Mouse (Mus musculus) erythroblast, adult 5-6 weeks (primary cell): Measurements from ENCODE around the gene Ptgds. TPM values are rescaled to one million over a fixed set of nuclear protein-coding genes. Genes with fewer than 3 reads are reported as not detected.

ENCODE experiments used
- ATAC-seq: replicated peaks from 2 replicates; pipeline ENCODE4 v1.8.0; 2016; ENCODE audit warnings: moderate number of reproducible peaks, mild to moderate bottlenecking, moderate TSS enrichment, inconsistent platforms; ENCODE audit not compliant: poor library complexity, low FRiP score, severe bottlenecking
- total RNA-seq, 2 experiments: library from RNA; stranded (forward) in 1 of 2; stranded (reverse) in 1 of 2; fragments of 150-400 nt in 1 of 2; fragments of 200-764, 138-1000 nt in 1 of 2; gene quantifications; 2 replicates each; pipeline versions ENCODE4 v1.2.3 to v1.2.4; 2015 to 2017; ENCODE audit warnings: low replicate concordance in 2 of 2

The Ptgds gene
- total RNA-seq, 2 experiments from 2014 or later, result not detected

DNA sequence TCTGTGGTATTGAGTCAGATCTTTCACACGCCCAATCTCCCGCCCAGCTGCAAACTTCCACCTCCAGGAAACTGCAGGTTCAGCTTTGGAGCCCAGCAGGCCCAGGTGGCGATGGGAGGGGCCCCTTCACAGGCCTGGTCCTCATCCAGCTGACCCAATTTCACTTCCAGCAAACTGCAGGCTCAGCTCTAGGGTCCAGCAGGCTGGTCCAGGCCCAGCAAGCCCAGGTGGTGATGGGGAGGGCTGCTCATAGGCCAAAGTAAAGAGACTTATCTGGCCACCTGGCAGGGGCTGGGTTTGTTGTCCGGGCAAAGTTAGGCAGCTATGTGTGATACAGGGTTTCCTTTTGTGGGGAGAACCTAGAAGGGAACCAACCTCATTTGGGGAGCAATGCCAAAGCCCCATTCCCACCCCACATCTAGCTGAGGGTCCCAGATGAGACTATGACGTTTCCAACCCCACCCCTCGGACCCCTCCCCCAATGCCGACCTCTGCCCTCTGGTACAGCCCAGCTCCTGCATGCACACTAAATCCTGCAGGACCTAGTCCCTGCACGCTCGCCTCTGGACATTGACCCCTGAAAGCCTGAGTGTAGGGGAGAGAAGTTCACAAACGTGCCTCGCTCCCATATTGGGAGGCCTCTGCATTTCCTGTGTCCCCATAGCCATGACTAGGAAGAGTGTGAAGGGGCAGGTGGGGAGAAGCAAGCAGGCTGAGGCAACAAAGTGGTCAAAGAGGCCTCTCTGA is 15.2 kb upstream of the Ptgds start:
- no peak for ATAC-seq

DNA sequence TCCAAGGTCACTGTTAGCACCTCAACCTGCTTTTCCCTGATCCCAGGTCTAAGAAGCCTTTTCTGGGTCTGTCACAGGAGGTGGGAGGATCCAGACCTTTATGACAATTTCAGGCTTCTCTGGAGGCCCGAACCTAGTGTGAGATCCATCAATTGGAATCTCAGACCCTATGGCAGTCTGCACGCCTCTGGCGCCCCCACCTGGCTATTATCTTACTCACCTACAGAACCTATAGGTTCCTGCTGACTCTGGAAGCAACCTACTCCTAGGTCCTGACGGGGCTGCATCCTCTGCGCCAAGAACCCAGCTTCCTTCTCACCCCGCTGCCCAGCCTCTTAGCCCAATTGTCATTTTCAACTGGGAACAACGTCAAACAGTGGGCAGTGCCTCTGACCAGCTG is 13.1 kb upstream of the Ptgds start:
- no peak for ATAC-seq

DNA sequence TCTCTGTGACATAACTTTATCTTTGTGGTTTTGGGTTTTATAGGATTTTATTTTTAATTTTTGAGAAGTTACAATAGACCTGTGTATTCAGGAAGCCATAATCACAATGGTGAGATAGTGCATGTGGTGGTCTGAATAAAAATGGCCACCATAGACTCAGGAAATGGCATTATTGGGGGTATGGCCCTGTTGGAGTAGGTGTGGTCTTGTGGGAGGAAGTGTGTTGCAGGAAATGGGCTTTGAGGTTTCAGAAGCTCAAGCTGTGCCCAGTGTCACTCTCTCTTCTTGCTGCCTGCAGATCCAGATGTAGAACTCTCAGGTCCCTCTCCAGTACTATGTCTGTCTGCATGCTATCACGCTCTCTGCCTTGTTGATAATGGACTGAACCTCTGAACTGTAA is 10.7 kb upstream of the Ptgds start:
- ATAC-seq, result no peak

DNA sequence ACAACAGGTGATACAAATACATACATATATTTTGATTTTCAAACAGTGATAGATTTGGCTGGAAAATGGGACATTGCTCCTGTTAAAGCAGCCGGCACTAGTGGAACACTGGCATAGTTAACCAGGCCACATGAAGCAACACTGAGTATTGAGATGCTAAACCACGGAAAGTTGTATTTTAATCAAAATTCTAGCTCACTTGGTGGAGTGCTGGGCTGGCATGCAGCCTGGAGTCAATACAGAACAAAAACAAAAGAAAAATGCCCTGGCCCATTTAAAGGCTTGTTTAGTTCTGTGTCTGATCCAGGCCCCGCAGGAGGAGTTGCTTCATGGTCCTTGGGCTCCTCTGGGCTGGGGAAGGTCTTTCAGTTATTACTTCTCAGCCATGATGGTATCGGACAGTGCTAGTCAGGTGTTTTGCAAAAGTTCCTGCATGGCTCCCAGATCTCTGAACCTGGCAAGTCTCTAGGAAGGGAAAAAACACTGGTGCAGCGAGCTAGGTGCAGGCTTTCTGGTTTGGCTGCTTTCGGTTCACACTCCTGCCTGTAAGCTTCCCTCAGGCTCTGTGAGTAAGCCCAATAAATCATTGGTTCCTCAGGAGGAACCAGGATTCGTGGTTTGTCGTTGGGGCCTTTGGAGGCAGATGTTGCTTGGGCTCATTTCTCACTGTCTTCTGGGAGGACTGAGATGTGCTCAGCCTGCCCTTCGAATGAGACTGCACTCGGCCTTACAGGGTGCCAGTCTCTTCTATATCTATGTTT is 9.9 kb upstream of the Ptgds start:
- ATAC-seq, result no peak

DNA sequence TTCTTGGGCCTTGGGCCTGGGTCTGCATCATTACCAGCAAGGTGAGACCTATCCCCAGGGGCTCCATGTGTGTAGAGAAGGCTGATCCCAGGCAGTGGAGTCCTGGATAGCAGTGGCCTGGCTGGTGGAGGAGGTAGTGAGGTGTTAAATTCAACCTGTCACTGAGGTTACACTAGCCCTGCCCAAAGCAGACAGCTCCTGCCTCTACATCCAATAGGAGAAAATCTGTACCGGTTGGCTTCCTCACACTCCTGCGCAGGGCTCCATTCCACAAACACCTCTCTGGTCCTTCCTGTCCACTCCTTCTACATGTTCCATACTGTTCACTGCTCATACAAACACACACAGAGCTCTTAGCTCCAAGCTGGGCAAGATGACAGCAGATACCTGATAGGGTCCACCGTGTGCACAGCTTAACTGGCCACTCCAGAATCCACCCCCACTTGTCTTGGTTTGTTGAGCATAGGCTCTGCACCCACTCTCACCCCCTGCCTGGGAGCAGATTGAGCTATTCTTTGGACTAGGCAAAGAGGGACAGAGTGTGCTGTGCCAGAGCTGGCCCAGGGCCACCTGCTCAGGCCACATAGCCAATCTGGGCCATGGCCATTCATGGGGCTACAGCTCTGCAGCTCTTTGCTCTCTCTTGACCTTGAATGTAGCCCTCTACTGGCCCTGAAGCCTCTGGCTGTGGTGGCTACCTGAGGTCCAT is 8.3 kb upstream of the Ptgds start:
- ATAC-seq, result no peak

DNA sequence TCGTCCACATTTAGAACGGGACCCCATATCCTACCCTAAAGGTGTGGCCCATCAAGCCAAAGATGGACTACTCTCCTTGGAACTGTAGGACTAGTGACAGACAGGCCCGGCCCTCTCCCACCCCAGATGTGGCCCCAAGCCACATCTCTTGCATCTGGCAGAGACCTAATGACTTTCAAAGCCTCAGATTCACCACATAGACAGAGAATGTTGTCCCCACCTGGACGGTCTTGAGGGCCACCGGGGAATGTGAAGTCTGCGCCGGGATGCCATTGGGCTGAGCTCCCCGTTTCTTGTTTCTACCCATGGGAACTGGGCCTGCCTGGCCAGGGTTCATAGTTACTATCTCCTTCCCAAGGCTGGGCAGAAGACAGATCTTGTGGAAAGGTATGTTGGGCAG is 7.7 kb upstream of the Ptgds start:
- ATAC-seq, result no peak

DNA sequence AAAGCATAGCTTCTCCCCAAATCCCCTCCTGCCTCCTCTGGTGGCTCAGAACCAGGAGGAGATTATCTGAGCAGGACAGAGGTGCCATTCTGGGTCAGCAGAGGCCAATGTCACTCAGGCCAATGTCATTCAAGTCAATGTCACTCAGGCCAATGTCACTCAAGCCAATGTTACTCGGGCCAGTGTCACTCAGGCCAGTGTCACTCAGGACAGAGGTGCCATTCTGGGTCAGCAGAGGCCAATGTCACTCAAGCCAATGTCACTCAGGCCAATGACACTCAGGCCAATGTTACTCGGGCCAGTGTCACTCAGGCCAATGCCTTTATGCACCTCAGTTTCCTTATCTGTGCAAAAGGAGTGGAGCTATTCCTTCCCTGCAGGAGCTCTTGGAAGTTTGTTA is 2.7 kb upstream of the Ptgds start:
- ATAC-seq, result no peak

DNA sequence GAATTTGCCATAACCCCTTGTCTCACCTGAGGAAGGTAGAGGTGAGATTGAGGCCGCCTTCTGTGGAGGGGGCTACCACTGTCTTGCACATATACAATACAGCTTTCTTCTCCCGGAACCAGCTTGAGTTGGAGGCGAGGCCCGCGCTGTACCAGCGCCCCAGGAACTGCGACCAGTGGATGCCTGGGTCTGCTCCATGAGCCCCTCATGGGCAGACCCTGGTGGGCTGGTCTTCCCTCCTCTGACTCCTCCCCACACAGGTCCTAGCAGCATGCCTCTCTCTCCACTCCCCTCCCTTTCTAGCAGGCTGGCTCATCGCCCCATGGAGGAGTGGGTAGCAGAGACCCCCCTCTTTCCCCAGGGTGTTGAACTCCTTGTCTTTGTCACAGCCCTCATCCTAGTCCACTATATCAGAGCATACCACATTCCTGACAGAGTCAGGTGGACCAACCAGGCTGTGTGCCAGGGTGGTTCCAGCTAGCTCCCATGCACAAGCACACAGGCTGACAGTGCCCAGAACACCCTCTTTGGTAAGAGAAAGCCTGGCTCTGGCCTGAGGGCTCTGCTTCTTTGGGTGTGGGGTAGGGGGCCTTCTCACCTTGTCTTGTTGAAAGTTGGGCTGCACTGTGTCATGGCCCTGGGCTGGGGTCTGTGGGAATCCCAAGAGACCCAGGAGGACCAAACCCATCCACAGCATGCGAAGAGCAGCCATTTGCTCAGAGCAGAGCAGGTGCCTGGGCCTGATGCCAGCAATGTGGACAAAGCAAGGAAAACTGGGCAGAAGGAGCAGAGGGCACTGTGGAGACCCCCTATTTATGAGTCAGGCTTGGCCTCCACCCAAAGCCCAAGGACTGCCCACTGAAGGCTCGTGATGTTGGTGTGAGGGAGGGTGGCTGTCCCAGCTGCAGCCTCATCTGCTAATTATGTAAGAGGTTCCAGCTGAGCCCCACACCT is 607 bp downstream of the Ptgds start:
- no peak for ATAC-seq

DNA sequence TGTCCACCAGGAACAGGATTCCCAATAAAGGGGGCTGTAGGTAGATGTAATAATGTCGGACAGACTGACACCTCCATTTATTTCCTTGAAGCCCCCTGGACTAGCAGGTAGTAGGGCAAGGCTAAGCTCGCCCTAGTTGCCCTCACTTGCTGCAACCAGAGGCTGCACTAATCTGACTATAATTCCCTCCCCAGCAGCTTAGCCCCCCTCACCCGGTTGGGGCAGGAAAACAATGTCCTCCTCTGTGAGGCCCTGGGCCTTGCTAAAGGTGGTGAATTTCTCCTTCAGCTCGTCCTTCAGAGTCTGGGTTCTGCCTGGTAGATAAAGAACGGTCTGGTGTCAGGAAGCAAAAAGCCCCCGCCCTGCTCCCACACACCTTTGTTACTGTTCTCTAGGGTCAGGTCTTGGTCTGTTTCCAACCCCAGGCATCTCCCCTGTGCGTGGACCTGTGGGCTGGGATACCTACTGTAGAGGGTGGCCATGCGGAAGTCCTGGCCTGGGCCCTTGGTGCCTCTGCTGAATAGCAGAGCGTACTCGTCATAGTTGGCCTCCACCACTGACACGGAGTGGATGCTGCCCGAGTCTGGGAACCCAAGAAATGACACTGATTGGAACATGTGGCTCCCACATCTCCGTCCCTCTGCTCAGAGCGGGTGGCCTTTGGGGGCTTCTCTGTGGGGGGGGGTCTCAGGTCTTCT is 2.1 kb downstream of the Ptgds start:
- ATAC-seq, result no peak

DNA sequence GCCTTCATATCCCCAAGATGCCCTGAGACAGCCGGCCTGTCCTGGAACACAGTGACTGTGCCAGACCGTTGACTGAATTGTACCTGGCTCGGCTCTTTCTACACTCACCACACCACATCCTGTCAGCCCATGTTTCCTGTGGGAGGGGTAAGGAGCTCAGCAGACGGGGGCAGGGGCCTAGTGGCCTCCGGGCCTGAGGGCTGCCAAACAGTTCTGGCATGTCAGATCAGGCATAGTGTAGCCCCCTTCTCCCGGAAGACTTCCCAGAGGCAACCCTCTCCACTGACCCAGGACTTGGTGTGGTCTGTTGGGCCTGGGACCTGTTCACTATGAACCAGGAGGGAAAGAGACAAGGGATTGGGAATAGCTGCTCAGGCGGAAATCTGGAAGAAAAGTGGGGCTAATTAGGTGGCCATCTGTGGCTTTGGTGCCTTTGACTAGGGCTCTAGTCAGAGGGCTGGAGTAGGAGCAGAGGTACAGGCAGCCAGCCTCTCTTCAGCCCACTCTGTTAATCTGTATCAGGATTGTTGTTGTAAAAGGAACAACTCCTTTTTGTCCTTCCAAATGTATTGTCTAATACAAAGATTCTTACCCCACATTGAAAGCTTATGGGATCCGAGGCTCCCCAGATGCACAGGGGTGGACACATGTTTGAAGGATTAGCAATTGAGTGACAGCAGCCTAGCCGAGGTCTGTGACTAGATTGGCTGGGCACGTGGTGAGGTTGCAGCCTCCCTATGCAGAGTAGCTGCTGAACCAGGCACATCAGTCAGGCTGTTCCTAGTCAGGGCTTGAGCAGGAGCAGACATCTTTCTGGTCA is 3.8 kb downstream of the Ptgds start:
- no peak for ATAC-seq

DNA sequence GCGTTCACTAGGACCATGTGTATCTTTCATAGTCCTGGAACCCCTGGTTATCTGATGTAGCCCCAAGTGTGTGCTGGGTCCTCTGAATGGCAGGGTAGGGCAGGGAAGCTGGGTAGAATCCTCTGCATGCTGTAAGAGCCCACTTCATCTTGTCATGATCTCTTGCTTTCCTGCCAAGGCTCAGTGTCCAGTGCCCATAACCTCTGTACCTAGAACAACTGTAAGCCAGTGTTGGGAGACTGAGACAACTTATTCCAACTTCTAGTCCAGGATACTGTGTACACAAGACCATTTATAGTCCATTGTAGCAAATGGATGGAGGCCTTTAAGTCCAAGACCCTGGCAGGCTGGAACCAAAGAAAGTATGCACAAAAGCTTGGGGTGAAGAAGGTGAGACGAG is 4.6 kb downstream of the Ptgds start:
- ATAC-seq, result no peak

DNA sequence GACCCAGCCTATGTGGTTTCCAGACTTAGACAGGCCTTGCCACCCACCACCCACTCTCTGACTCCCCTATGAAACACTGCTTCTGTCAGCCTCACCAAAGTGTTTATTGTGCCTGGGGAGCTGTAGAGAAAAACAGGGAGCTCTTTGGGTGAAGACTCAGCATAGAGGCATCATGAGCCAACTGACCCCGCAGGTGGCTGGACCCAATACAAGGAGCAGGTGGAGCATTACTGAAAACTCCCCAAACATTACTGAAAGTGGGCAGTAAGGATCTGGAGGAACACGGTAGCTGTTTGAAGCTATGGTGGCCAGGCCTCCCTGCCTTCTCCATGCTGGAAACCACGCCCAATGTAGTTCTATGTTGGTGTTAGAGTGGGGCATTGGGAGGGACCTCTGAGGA is 6.2 kb downstream of the Ptgds start:
- ATAC-seq, result no peak

DNA sequence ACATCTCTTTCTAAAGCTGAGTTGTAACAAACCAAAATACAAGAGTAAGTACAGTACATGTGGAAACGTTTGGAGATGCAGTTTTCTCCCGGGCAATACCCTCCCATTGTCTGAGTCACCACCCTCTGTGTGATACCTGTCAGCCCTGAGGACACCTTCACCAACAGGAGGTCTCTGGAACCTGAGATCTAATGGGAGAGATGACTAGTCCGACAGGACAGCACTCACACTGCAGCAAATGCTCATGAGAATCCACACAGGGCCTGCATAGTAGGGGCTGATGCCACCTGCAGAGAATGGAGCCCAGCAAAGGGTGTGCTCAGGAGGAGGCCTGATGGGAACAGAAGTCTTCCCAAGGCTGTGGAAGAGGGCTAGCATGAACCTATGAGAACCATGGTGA is 8.4 kb downstream of the Ptgds start:
- no peak for ATAC-seq

DNA sequence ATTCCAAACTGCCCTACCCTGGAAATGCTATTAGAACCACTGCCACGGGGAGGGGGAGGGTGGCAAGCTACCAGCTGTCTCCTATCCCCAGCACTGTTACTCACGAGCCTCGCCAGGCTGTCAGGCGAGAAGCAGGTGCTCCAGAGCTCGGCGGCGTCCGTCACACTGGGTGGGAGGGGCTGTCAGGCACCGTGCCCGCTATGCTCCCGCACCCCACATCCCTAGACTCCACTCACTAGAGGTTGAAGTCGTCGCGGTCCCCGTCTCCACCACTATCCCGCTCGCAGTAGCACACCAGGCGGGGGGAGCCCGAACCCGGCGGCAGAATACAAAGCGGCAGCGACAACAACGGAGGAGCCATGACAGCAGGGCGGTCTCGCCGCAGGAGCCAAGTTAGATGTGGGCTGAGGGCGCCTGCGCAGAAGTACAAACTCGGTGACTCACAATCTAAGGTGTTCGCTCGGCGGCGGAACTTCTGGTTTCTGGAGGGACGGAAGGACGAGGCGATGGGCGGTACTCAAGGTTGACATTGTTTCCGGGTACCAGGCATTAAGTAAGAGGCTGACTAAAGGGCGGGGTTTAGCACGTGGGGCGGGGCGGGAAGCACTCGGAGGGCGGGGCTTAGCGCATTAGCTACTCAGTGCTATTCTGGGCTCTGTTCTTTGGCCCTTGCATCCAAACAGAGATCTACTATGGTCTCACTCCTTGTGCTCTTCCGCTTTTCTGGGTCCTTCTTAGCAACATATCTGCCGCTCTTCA is 9.1 kb downstream of the Ptgds start, which contains the start of gene Paxx:
TSS of gene Paxx (minus strand) at position 544 of the 759 bp plus-strand sequence.
- ATAC-seq, result peak; percentile 74

DNA sequence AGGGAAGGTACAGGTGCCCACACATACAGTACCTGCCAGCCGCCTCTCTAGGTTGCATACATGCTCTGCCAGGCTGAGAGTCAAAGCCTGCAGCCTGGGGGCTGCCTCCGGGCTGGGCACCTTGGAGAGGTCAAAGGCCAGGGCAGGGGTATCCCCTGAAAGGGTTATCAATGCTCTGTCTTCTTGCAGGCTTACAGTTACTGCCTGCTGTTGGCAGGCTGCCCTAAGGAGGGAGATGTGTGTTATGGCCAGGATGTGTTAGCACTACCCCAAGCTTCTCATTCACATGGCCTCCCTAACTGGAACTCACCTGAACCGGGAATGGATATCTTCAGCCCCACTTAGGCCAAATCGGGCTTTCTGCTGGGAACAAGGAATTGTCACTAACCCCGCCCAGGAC is 9.7 kb downstream of the Ptgds start:
- ATAC-seq, result peak; percentile 7; the same call in 1 of the 2 replicates

DNA sequence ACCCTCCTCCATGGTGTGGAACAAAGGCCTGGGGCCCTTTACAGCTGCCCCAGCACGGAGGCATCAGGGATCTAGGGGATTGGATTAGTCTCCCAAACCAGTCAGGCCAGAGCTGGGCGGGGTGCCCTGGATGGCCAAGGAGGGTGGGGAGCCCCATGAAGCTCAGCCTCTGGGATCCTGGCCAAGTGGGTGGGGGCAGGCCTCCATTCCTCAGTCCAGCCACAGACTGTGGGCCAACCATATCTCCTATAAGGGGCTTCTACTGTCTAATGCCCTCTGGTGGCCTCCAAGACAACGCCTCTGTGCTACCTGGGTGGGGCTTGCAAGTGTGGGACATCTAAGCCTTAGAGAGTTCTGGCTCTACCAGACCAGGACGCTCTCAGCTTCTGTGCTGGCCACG is 10.9 kb downstream of the Ptgds start:
- ATAC-seq, result no peak

DNA sequence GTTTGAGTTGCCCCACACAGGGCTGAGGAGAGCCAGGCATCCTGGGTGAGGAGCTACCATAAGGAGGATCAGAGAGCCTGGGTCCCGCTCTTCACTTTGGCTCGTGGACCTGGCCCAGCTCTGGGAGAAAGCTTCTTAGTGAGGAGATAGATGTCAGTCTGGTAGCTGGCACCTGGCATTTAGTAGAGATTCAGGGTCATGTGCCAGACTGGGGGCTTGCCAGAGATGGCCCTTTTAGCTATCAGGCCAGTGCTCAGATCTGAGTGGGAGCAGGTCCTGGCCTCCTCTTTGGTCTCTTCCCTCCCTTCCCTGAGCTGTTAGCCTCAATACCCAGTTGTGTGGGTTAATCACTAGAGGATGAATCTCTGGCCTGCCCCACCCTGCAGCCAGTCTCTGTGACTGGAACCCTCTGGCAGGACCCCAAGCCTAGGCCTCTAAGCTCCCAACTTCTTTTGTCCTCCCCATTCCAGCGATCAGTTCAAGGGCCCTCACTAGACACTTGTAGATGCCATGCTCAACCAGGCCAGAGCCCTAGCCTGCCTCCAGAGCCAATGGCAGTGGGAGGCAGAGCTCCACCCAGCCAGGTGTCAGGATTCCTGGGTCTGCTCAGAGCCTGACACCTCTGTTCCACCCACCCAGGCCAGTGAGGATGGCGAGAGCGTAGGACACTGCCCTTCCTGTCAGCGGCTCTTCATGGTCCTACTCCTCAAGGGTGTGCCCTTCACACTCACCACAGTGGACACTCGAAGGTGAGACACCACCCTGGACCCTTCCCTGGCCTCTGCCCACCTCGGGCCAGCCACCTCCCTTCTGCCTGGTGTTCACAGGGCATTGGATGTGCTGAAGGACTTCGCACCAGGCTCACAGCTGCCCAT is 12.6 kb downstream of the Ptgds start:
- no peak for ATAC-seq
